Mouse (Mus musculus) G1E-ER4 (cell line): Measurements from ENCODE around the gene Gins2. TPM values are rescaled to one million over a fixed set of nuclear protein-coding genes. Genes with fewer than 3 reads are reported as not detected.

Source experiments
- GATA1 ChIP-seq: IDR thresholded peaks from one replicate; pipeline ENCODE4 v1.8.0; 2012; ENCODE audit warnings: low read length, inconsistent platforms
- polyA plus RNA-seq: library from polyadenylated mRNA; stranded (reverse); fragments of >175 nt; gene quantifications from 2 replicates; pipeline ENCODE4 v1.2.3, GENCODE M21; 2012

The Gins2 gene
- polyA plus RNA-seq, 1 experiment = 39.1 TPM

DNA sequence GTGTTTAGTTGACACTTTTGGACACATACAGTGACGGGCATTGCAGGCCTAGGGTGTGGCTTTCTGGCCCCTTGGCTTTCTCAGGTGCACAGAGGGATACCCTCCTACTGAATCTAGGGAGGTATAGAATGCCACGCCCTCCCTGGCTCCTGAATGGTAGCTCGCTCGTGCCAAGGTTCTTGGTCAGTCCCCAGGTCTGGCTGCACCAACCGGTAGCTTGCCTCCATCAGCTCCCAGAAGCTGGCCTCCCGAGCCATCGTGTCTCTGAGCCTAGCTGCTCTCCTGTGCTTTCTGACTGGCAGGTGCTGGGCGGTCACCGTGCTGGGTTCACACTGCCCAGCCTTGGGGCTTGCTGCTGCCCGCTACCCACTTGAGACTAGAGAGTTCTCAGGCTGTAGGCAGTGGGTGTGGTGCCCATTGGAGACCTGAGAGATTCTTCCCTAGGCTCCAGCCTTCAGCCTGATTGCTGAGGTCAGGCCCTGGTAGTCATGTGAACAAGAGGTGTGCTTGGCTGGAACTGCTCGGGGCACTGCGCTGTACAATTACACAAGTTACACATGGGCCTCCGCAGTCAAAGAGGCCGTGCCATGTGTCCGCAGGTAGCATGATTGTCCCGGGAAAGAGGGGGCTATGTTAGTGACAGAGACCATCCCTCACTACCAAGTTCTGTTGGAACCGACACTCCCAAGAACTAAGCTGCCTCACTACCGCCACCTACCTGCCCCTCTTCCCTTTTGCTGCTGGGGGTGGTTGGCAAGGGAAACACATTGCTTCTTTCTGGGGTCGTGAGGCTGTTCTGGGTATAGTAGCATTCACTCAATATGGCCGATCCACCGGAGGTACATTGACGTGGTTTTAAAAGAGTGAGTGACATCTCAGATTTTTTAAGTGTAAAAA is 27.3 kb downstream of the Gins2 start:
- no peak for TF ChIP-seq GATA1

DNA sequence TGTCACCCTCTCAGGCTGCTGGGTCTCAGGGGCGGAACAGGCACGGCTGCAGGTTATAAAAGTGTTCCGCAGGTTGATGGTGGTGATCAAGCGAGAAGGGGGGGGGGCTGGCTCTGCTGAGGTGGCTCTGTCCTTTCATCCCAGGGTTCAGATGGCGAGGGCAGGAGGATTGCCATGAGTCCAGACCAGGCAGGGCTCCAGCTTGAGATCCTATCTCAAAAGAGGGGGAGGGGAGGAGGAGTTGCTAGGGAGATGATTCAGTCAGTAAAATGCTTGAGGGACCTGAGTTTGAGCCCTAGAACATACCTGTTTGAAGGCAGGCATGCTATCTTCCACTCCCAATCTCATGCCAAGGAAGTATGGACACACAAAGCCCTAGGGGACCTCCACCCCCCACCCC is 28.6 kb downstream of the Gins2 start:
- no peak for TF ChIP-seq GATA1

DNA sequence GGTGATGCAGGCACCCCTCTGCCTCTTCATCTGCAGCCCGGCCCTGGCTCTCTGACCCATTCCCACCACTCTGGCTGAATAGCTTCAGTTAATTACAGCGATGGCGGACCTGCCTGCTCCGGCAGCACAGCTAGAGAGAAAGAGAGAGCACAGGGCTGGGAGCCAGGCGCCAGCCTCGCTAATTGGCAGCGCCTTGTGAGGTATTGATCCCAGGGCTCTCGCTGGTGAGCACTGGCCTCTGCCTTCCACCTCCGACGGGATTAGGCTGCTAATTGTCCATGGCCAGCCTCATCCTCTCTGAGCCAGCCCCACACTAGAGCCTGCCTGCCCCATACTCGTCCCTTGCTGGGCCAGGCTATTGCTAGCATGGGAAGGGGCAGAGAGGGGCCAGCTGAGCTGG is 29.4 kb downstream of the Gins2 start:
- no peak for TF ChIP-seq GATA1

DNA sequence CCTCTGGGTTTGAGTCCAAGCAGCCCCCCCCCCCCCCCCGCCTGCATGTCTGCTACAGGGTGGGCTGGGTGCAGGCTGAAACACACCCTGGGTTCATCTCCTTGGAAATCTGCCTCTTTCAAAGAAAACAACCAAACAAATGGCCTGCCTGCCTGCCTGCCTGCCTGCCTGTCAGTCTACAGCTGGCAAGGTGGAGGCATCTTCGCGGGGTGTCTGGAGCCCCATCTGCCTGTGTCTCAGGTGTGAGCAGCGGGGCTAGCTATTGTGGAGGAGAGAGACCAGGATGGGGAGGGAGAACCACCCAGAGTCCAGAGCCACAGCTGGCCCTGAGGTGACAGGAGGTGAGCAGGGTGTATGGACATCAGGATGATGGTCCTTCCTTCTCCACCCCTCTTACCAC is 30.9 kb downstream of the Gins2 start:
- TF ChIP-seq GATA1 = no peak

DNA sequence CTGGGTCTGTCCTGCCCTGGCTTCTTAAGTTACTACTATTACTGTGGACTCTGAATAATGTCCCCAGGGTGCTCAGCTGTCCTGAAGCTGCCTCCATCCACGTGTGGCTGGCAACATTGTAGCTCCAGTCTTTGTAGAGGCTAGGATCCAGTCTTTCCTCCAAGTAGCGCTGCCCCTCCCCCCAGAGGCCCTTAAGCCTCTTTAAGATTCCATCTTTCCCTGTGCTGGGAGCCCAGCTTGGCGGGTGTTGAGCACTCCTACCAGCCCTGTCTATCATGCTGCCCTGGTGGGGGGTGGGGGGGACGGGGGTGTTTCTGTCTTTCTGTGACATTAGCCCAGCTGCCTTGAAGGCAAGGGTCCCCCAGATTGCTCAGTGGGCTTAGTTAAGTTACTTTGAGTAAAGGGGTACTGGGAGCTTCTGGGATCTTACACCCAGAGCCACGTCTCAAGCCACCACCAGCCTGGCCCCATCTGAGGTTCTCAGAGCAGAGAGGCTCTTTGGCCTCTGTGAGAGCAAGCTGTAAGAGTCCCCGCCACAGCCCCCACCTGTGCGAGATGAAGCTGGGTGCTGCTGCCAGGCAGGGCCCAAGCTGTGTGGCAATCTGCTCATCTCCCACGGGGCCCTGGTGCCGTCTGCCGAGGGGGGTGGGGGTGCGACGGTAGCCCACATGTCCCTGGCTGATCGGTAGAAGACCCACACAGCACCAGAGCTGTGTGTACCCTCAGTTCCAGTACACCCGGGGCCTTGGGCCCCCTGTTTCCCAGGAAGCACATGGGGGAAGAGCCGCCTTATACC is 31.7 kb downstream of the Gins2 start:
- no peak for TF ChIP-seq GATA1

DNA sequence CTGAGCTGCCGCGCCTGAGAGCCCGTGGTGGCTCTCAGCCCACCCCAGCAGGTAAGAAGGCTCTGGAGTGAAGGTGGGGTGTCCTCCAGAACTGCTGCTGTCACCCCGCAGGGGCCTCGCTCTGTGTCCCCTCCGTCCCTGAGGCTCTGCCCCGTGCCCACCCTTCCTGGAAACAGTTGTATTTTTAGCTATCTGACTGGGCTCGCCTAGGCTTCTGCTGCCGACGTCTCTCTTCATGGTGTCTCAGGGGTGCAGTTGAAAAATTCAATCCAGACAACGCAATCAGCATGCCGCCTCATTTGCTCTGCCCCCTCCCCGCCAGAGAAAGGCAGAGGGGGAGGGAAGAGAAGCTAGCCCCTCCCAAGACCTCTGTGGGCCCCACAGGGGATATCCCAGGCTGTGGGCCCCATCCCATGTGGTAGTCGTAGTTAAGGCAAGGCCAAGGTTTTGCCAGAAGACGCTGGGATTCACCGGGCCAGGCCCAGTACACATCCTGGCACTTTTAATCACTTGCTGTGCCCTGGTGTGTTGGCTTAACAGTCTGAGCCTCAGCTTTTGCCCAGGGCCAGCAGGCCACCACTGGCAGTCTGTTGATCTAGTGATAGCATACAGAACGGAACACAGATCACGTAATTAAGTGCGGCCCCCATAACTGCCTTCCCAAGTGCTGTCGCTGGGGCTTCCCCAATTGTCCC is 32.8 kb downstream of the Gins2 start:
- no peak for TF ChIP-seq GATA1

DNA sequence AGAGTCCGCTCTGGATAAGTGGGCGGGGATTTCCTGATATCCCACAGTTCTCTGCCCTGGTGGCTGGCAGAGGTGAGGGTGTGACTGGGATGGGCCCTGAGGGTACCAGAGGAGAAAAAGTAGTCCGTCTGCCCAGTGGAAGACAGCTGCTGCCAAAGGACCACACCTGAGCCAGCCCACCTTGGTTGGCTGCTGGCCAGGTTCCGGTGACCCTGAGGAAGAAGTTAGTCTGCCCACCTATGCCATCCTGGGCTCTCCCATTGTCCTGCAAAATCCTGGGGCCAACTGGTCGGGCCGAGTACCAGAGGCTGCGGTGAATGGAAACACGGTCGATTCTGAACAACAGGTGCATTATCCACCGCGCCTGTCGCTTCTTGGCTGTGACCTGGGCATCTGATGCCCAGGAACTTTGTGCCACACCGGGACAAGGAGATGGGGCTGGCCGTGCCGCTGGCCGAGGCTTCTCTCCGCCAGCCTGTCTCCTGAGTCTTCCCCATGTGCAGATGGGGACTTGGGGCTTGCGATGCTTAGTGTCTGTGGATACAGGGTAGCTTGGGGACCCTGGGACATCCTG is 34.6 kb downstream of the Gins2 start:
- no peak for TF ChIP-seq GATA1

DNA sequence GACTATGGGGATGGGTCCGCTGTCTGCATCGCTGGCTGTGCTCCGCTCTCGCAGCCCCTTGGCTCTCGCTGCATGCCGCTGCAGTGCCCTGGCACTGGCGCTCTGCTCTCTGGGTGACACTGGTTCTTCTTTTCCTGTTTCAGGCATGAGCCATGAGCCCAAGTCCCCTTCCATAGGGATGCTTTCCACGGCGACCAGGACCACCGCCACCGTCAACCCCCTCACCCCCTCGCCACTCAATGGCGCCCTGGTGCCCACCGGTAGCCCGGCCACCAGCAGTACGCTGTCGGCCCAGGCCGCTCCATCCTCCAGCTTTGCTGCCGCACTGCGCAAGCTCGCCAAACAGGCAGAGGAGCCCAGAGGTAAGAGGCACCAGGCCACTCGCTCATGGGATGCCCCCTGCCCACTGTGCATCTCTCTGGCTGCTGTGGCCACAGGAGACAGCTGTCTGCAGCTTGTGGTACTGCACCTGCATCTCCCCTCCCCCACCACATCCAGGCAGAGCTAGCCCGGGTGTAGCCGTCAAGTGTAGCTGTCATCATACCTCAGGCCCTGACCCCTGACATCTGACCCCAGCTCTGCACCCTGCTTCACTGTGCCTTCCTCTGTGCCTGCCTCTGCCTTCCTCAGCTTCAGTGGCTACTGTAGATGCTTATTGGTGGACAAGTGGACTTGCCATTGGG is 35.5 kb downstream of the Gins2 start:
- TF ChIP-seq GATA1 = no peak

DNA sequence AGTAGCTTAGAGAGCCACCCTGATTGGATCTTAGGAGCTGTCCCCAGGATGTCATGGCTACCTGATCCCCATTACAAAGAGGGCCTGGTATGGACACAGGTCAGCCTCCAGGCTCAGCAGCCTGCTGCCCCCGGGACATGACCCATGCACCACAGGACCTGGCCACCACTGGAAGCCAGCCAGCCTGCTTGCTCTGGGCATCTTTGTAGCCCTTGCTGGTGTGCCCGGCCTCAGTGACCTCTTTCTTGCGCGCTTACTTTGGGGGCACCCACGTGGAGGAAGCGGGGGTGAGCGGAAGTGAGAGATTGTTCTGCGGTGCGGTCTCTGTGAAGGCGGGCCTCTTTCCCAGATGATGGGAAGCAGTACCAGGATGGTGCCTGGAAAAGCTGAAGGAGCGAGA is 36.6 kb downstream of the Gins2 start:
- TF ChIP-seq GATA1 = no peak

DNA sequence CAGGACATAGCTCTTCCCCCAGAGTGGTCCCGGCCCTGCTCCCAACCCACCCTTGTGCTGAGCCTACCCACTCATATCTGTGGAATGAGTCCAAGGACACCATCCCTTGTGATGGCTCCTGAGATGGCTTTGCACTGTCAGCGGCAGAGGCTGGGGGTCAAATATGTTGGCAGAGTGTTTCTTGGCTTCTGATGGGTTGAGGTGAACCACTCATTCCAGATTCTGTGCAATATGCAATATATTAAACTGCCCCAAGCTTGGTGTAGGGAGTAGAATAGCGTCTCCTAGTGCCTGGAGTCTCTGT is 37.5 kb downstream of the Gins2 start:
- no peak for TF ChIP-seq GATA1

DNA sequence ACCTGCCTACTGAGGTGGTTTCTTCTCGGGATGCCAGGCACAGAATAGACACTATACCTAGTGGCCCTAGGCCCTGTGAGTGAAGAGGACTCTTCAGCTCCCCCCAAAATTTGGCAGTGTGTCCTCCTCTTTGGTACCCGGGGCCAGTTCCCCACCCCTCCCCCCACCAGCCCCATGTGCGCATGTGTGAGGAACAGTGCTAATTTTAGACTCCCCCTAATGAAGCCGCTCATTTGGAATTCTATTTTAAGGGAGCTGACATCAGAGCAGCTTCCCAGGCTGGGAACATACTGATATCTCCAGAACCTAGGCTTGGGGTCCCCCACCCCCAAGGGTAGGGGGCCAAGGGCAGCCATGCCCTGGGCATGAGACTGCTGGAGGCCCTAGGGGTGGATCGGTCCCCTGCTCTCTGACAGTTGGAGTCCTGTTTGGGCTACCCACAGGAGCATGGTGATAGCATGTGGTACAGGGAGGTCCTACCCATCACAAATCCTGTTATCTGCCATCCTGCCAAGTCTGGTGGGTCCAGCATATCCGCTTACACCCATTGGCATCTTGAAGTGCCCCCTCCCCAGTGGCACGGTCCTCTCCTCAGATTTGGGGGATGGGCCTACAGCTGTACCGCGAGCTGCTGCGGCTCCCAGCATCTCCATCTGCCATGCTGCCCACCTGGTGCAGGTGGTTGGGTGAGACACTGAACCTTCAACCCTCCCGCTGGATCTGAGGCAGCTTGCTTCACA is 38.0 kb downstream of the Gins2 start:
- TF ChIP-seq GATA1 = no peak

DNA sequence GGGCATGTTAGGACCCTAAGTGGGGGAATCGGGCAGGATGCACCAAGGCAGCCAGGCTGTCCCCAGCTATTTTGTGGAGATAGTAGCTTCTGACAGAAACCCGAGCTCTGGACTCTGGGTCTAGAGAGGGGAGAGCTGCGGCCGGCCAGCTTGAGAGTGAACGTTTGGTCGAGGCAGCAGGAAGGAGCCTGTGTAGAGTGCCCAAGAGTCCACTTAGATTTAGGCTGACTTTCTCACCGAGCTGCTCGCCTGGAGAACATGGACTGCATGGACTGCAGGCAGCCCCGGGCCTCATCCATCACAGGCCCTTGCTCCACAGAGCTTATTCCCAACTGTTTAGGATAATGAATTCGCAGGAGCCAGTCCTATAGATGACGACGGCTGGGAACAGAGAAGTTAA is 38.7 kb downstream of the Gins2 start:
- no peak for TF ChIP-seq GATA1

DNA sequence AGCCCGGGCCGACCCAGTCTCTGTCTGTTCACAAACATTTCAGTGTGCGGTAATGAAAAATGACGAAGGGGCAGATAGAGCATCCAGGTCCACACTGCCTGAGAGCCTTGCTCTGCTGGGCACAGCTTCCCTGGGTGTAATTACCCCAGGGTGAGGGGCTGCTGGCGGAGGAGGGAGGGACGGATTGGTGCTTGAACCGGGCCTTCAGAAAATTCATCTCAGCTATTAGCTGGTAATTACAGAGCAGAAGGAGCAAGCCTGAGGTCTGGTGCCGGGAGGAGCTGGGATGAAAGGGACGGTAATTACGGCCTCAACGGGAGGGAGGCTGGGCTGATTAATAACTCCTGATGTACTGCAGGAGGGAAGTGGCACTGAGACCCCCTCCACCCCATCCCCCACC is 39.2 kb downstream of the Gins2 start:
- no peak for TF ChIP-seq GATA1

DNA sequence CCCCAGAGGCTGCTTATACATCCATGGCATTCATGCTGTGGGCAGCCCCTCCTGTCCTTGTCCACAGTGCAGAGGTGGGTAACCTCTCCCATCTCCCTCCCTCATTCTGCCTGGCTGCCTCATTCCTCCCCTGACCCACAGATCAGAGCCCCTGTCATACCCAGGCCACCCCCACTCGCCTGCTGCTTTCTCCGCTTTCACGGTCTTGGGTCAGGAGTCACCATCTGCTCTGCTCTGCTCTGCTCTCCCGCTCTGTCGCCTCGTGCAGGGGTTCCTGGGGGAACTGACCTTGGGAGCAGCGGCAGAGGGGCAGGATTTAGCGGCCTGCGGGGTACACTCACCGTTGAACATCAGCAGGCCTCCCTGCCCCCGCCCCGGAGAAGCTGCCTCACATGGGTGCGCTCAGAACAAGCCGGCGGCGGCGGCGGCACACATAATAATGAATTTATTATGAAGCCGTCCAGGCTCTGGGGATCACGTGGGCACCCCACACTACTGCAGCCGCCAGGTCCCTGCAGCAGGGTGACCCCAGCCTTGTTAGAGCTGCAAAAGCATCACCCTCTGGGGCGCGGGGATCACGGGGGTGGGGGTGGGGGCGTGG is 39.7 kb downstream of the Gins2 start:
- TF ChIP-seq GATA1 = no peak
